Mouse (Mus musculus) cerebellum, adult 11 months (tissue): ENCODE results near the gene Serpina11.
"Not testable (repeated sequence)": the region's sequence is repeated elsewhere in the genome, so short reads cannot be mapped to it uniquely, and the experiment has no call there.

ENCODE experiments used
- DNase-seq: peaks from one replicate; pipeline ENCODE4 v3.0.0; 2022

The Serpina11 gene

GRCm38 (mm10) chr12:103969577-103970116 is 20.1 kb downstream of the Serpina11 start:
- DNase-seq: no peak

DNA sequence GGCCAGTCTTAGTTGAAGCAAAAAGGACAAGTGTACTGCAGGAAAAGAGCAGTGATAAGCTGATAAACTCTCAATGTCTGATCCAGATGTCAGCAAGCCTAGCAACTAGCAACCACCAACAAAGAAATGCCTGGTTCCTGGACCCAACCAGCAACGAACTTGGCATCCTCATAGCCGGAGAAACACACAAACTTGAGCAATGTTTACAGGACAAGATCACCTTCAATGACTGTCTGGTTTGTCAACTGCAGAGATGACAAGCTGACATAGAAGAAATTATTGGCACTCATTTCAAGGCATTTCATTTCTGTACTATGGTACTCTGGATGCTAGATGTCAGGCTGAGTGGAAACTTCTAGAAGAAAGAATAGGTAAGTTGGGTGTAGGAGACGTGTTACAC is 23.0 kb downstream of the Serpina11 start:
- no peak for DNase-seq

- no peak for DNase-seq
Measured at GRCm38 (mm10) chr12:103963288-103963687, 26.5 kb downstream of the Serpina11 start.

GRCm38 (mm10) chr12:103962860-103963259 is 26.9 kb downstream of the Serpina11 start:
- DNase-seq: no peak

GRCm38 (mm10) chr12:103962337-103962736 is 27.4 kb downstream of the Serpina11 start:
- DNase-seq: no peak

GRCm38 (mm10) chr12:103961716-103962115 is 28.0 kb downstream of the Serpina11 start:
- no peak for DNase-seq

DNA sequence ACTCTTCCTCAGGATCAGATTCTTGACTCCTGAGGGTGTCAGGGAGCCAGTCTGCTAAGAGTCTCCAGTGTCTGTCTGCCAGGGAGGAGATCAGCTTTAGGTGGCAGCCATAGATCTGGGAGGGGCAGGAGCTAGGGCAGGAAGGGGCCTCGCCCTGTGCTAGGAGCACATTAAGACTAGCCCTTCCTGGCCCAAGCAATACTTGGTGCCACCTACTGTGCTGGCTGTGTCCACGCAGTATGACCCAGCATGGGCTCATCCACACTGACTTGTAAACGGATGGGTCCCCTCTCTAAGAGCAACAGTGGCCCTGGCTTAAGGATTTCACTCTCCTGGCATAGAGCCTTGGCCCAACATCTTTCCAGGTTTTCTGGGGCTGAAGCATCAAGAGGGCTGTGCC is 31.0 kb downstream of the Serpina11 start, which contains the start of gene Serpina1e:
Serpina1e (minus strand) TSS at position 178 of the 400 bp plus-strand sequence.
- no peak for DNase-seq

- DNase-seq: not testable (repeated sequence)
Measured at GRCm38 (mm10) chr12:103956555-103956954, 33.2 kb downstream of the Serpina11 start.

DNA sequence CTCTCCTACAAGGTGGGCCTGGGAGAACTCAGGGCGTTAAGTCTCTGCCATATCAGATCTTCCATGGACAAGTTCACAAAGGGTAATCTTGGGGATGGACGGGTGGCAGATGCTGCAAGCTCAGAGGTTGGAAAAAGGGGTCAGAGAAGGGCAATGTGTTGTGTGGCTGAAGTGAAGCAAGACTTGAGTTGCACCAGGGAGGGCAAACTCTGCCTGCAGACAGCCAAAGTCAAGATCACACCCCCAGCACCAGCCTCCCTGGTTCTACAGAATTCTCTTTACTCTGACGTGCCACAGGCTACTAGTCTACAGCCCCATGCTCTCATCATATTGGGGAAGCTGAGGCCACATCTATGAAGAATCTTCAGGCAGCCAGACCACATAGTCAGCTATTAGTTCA is 36.8 kb downstream of the Serpina11 start:
- not testable (repeated sequence) for DNase-seq

- DNase-seq: no peak
Measured at GRCm38 (mm10) chr12:103946243-103946642, 43.5 kb downstream of the Serpina11 start.
